ENCODE assay signal across 9 mouse cellular contexts in the genomic region with DNA sequence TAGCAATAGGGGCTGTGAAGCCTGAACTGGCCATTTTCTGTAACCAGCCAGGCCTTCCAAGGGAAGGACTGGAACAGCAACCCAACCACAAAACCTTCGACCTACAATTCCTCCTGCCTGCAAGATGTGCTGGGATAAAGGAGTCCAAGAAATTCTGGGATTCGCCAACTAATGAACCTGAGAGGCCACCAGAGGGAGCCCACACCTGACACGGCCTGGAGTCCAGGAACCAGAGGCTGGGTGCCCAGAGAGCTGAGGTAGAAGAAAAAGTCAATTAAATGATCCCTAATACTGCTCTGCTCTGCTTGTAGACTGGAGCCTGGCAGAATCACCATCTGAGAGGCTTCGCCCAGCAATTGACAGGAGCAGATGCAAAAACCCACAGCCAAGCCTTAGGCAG. TPM values are rescaled to one million over a fixed set of nuclear protein-coding genes. Genes with fewer than 3 reads are reported as not detected.
DNase-seq lines count a peak whose midpoint lies in the region; TF ChIP-seq lines count a peak whose summit lies in the region.
"Had no signal": no experiment of that assay in that cellular context is flagged by ENCODE, and none has a peak within 500 bp of the region (broad histone marks: within the 10 kb centered on the region; RNA-seq: fewer than 3 reads in every experiment).

No protein-coding gene starts in this region.

- no peak overlapping the region for H3K4me2 ChIP-seq in myocyte (ENCODE audit: low read depth)
- H3K4me2 ChIP-seq: neural tube, embryonic 13.5 days had no signal

- WGBS in heart, adult 2 months = 26% methylated on average over 4 of the region's 4 CpGs

- H3K36me3 ChIP-seq in heart, adult 2 months (ENCODE audit: control insufficient read depth, insufficient read depth, low read length) = no peaks in the 10 kb centered on the region
- H3K36me3 ChIP-seq in myocyte (ENCODE audit: control insufficient read depth, insufficient read depth) = no peaks in the 10 kb centered on the region
- H3K36me3 ChIP-seq: neural tube, embryonic 13.5 days had no signal

- no peak overlapping the region for H3ac ChIP-seq in myocyte (ENCODE audit: control insufficient read depth, insufficient read length)

- no peaks in the 10 kb centered on the region for H3K27me3 ChIP-seq in heart, adult 2 months (ENCODE audit: control insufficient read depth, insufficient read depth, low read length)
- H3K27me3 ChIP-seq in myocyte (ENCODE audit: control insufficient read depth, insufficient read depth, insufficient read length) = peaks cover 29% of the 10 kb centered on the region

- peaks cover 3% of the 10 kb centered on the region; the same call in 1 of the 2 replicates for H3K4me1 ChIP-seq in heart, adult 2 months (ENCODE audit: control insufficient read depth, insufficient read depth, low read length)

- no peaks in the 10 kb centered on the region for H3K79me2 ChIP-seq in heart, adult 2 months (replicated peaks; ENCODE audit: control insufficient read depth, insufficient read depth, low read length)
- no peaks in the 10 kb centered on the region for H3K79me2 ChIP-seq in myocyte (ENCODE audit: control insufficient read depth, insufficient read depth)

- intact Hi-C loops in heart, adult 2 months (cut with DNase I) = loop anchor here (1.0 kb wide), 2 partner anchors 21 to 26 kb away; no protein-coding TSS in a partner anchor

- no peak overlapping the region for H3K4me3 ChIP-seq in heart, adult 2 months
- no peak overlapping the region for H3K4me3 ChIP-seq in myocyte
- H3K4me3 ChIP-seq: neural tube, embryonic 13.5 days had no signal

- no peak overlapping the region for H3K9ac ChIP-seq in heart, adult 2 months (ENCODE audit: low read depth, low read length)
- H3K9ac ChIP-seq: neural tube, embryonic 13.5 days had no signal

- TF ChIP-seq EP300 in heart, adult 2 months (IDR thresholded peaks at IDR 0.05; ENCODE audit: insufficient read depth, low read depth, low read length) = no peak

- no peak overlapping the region for H3K27ac ChIP-seq in heart, adult 2 months
- H3K27ac ChIP-seq: neural tube, embryonic 13.5 days had no signal

- DNase-seq in heart, adult 2 months = peak; percentile 24 to 35
- no peak for DNase-seq in heart, adult 8-10 months (ENCODE audit: low spot score)
- peak; percentile 9 for DNase-seq in right cerebral cortex, adult 18-20 months
- DNase-seq in right cerebral cortex, postnatal 36 days (ENCODE audit: low spot score in 2 of 2) = no peak
- peak; percentile 51 for DNase-seq in embryo, embryonic 9.5 days (ENCODE audit: extremely low spot score)
- no peak for DNase-seq in gastrocnemius, adult 8-10 months (ENCODE audit: low spot score in 2 of 2)
- no peak for DNase-seq in spleen, postnatal 14 days (ENCODE audit: low spot score in 2 of 2)

- TF ChIP-seq POLR2A in heart, adult 2 months (IDR thresholded peaks at IDR 0.05; ENCODE audit: insufficient read depth, low read depth, low read length) = no peak
- no peak for TF ChIP-seq POLR2A in myocyte (IDR thresholded peaks at IDR 0.05; ENCODE audit: insufficient read length, low read depth)

- TF ChIP-seq CTCF in heart, adult 2 months (IDR thresholded peaks at IDR 0.05) = peak; percentile 75

TF ChIP-seq in myocyte, 11 proteins besides CTCF, POLR2A, EP300 and RAD21:
- TF ChIP-seq MYOD1 (IDR thresholded peaks at IDR 0.05; ENCODE audit: control insufficient read depth in 1 of 3, insufficient read length in 2 of 3, low read depth in 2 of 3) = peak in 2 of 3 experiments; percentile 39 to 47
- TF ChIP-seq CEBPB (IDR thresholded peaks at IDR 0.05; ENCODE audit: insufficient read depth, poor library complexity, severe bottlenecking) = no peak
- no peak for TF ChIP-seq MAX (IDR thresholded peaks at IDR 0.05; ENCODE audit: low read depth)

RNA-seq across cellular contexts. Expression of a gene that starts 2.5 kb away (rescaled TPM):
- 1 to 10 TPM; 1.8 to 3.2 TPM for total RNA-seq in heart, adult 2 months (2021)
- 2.0 and 2.8 TPM in 2 replicates for polyA plus RNA-seq in heart, adult 2 months (2012; rRNA removed)
- 1 to 10 TPM; 2.0 to 3.3 (median 2.6) TPM for total RNA-seq in heart, adult 8-10 months (2022)
- not detected for polyA plus RNA-seq in myocyte (2012; fragmentation: generic; extraction: Trizol)
- under 1 TPM; 0.13 to 0.38 (median 0.28) TPM for total RNA-seq in gastrocnemius, adult 8-10 months (2022)

RNA-seq across cellular contexts. Expression of a gene that starts 44.4 kb away (rescaled TPM):
- total RNA-seq in heart, adult 2 months (2021) = under 1 TPM; 0.30 to 0.42 TPM
- polyA plus RNA-seq in heart, adult 2 months (2012; rRNA removed) = 0.15 and 0.23 TPM in 2 replicates
- under 1 TPM; 0.35 to 0.59 (median 0.39) TPM for total RNA-seq in heart, adult 8-10 months (2022)
- polyA plus RNA-seq in myocyte (2012; fragmentation: generic; extraction: Trizol) = 0.04 TPM
- total RNA-seq in gastrocnemius, adult 8-10 months (2022) = not detected
- polyA plus RNA-seq: neural tube, embryonic 13.5 days had no signal

Comparison
In these comparisons a context has a peak if more than half of its experiments do, and no peak if none do; other contexts are left out.
1. DNase-seq: peak in heart, adult 2 months (2 of 2), right cerebral cortex, adult 18-20 months (single experiment) and embryo, embryonic 9.5 days (single experiment); none in heart, adult 8-10 months (single experiment), right cerebral cortex, postnatal 36 days (0 of 2), gastrocnemius, adult 8-10 months (0 of 2) and spleen, postnatal 14 days (0 of 2).